Mouse (Mus musculus): ENCODE data around the gene Mtmr3. TPM values are rescaled to one million over a fixed set of nuclear protein-coding genes. Genes with fewer than 3 reads are reported as not detected.

Mtmr3 gene
- polyA plus RNA-seq, 1 experiment from 2014 or later, result 26.7 TPM

- no peak for ATAC-seq (ENCODE audit: insufficient number of reproducible peaks, insufficient read depth, low FRiP score, low TSS enrichment, low read depth)
- no peak overlapping the region for H3K27ac ChIP-seq
- H3K27me3 ChIP-seq, result no peaks in the 10 kb centered on the region
- no peaks in the 10 kb centered on the region for H3K9me3 ChIP-seq
- H3K9ac ChIP-seq, result no peak overlapping the region
- H3K4me1 ChIP-seq, result no peaks in the 10 kb centered on the region
- H3K4me3 ChIP-seq, result no peak overlapping the region
- no peak overlapping the region for H3K4me2 ChIP-seq
- H3K36me3 ChIP-seq, result no peaks in the 10 kb centered on the region
- 64% methylated on average over 5 of the region's 5 CpGs for WGBS
These were observed 134.0 kb downstream of the Mtmr3 start for GRCm38 (mm10) chr11:4460615-4461014.

GRCm38 (mm10) chr11:4454895-4455535 is 139.6 kb downstream of the Mtmr3 start:
- H3K27me3 ChIP-seq, result 0 out of 2 replicates have a peak, but pooled peaks cover 3% of the 10 kb centered on the region
- WGBS, result 68% methylated on average over 8 of the region's 8 CpGs
- H3K9ac ChIP-seq, result no peak overlapping the region
- no peaks in the 10 kb centered on the region for H3K36me3 ChIP-seq
- no peaks in the 10 kb centered on the region for H3K4me1 ChIP-seq
- H3K4me3 ChIP-seq, result no peak overlapping the region
- no peak overlapping the region for H3K4me2 ChIP-seq
- no peaks in the 10 kb centered on the region for H3K9me3 ChIP-seq
- ATAC-seq (ENCODE audit: insufficient number of reproducible peaks, insufficient read depth, low FRiP score, low TSS enrichment, low read depth), result no peak
- H3K27ac ChIP-seq, result no peak overlapping the region

GRCm38 (mm10) chr11:4452467-4453184 is 142.0 kb downstream of the Mtmr3 start:
- 84% methylated on average over 12 of the region's 12 CpGs for WGBS
- ATAC-seq (ENCODE audit: insufficient number of reproducible peaks, insufficient read depth, low FRiP score, low TSS enrichment, low read depth), result no peak

GRCm38 (mm10) chr11:4451116-4451515 is 143.5 kb downstream of the Mtmr3 start:
- 26% methylated on average over 9 of the region's 9 CpGs for WGBS

More at GRCm38 (mm10) chr11:4452467-4453184, 142.0 kb downstream of the Mtmr3 start:
- Histone ChIP-seq H3K27ac (no peak overlapping the region), H3K9ac (no peak overlapping the region), H3K36me3 (no peaks in the 10 kb centered on the region), H3K4me2 (no peak overlapping the region), H3K9me3 (no peaks in the 10 kb centered on the region), H3K27me3 (0 out of 2 replicates have a peak, but pooled peaks cover 3% of the 10 kb centered on the region), H3K4me1 (no peaks in the 10 kb centered on the region), H3K4me3 (no peak overlapping the region)

GRCm38 (mm10) chr11:4446195-4446868 is 148.3 kb downstream of the Mtmr3 start:
- Histone ChIP-seq H3K9ac (no peak overlapping the region), H3K4me3 (no peak overlapping the region), H3K4me2 (no peak overlapping the region), H3K9me3 (no peaks in the 10 kb centered on the region), H3K36me3 (no peaks in the 10 kb centered on the region), H3K27me3 (no peaks in the 10 kb centered on the region), H3K27ac (no peak overlapping the region), H3K4me1 (no peaks in the 10 kb centered on the region)
- no peak for ATAC-seq (ENCODE audit: insufficient number of reproducible peaks, insufficient read depth, low FRiP score, low TSS enrichment, low read depth)
- 89% methylated on average over 9 of the region's 9 CpGs for WGBS

More at GRCm38 (mm10) chr11:4451116-4451515, 143.5 kb downstream of the Mtmr3 start:
- no peaks in the 10 kb centered on the region for H3K36me3 ChIP-seq
- no peaks in the 10 kb centered on the region for H3K4me1 ChIP-seq
- H3K27ac ChIP-seq, result no peak overlapping the region
- H3K9me3 ChIP-seq, result no peaks in the 10 kb centered on the region
- no peak overlapping the region for H3K4me3 ChIP-seq
- 0 out of 2 replicates have a peak, but pooled peaks cover 3% of the 10 kb centered on the region for H3K27me3 ChIP-seq
- no peak for ATAC-seq (ENCODE audit: insufficient number of reproducible peaks, insufficient read depth, low FRiP score, low TSS enrichment, low read depth)
- no peak overlapping the region for H3K4me2 ChIP-seq
- H3K9ac ChIP-seq, result no peak overlapping the region

- H3K27me3 ChIP-seq, result no peaks in the 10 kb centered on the region
- no peak overlapping the region for H3K9ac ChIP-seq
- no peaks in the 10 kb centered on the region for H3K4me1 ChIP-seq
- no peak for ATAC-seq (ENCODE audit: insufficient number of reproducible peaks, insufficient read depth, low FRiP score, low TSS enrichment, low read depth)
- no peaks in the 10 kb centered on the region for H3K9me3 ChIP-seq
- whole genome bisulfite sequencing, result 27% methylated on average over 1 of the region's 1 CpGs
- H3K27ac ChIP-seq, result no peak overlapping the region
- no peaks in the 10 kb centered on the region for H3K36me3 ChIP-seq
- H3K4me3 ChIP-seq, result no peak overlapping the region
- H3K4me2 ChIP-seq, result no peak overlapping the region
These were observed 152.4 kb downstream of the Mtmr3 start for GRCm38 (mm10) chr11:4442280-4442679.

- Histone ChIP-seq H3K36me3 (no peaks in the 10 kb centered on the region), H3K4me1 (no peaks in the 10 kb centered on the region), H3K27me3 (no peaks in the 10 kb centered on the region), H3K4me2 (no peak within 1 kb of the TSS), H3K9me3 (no peaks in the 10 kb centered on the region), H3K4me3 (no peak within 1 kb of the TSS), H3K9ac (no peak within 1 kb of the TSS), H3K27ac (no peak within 1 kb of the TSS)
- ATAC-seq (ENCODE audit: insufficient number of reproducible peaks, insufficient read depth, low FRiP score, low TSS enrichment, low read depth), result no peak
- 54% methylated on average over 19 of the region's 19 CpGs for WGBS
These were observed 153.7 kb downstream of the Mtmr3 start, which contains the start of gene Hormad2 for GRCm38 (mm10) chr11:4440978-4441377. Gene Hormad2, minus strand, starts transcription at chr11:4441105.

GRCm38 (mm10) chr11:4438211-4438610 is 156.5 kb downstream of the Mtmr3 start:
- H3K27me3 ChIP-seq, result no peaks in the 10 kb centered on the region
- no peaks in the 10 kb centered on the region for H3K36me3 ChIP-seq
- WGBS, result 59% methylated on average over 2 of the region's 2 CpGs

GRCm38 (mm10) chr11:4437318-4437717 is 157.3 kb downstream of the Mtmr3 start:
- ATAC-seq (ENCODE audit: insufficient number of reproducible peaks, insufficient read depth, low FRiP score, low TSS enrichment, low read depth), result no peak
- Histone ChIP-seq H3K36me3 (no peaks in the 10 kb centered on the region), H3K9me3 (no peaks in the 10 kb centered on the region), H3K27ac (no peak overlapping the region), H3K4me1 (no peaks in the 10 kb centered on the region), H3K4me2 (no peak overlapping the region), H3K4me3 (no peak overlapping the region), H3K27me3 (no peaks in the 10 kb centered on the region), H3K9ac (no peak overlapping the region)
- 77% methylated on average over 1 of the region's 1 CpGs for WGBS

More at GRCm38 (mm10) chr11:4438211-4438610, 156.5 kb downstream of the Mtmr3 start:
- Histone ChIP-seq H3K4me1 (no peaks in the 10 kb centered on the region), H3K4me3 (no peak overlapping the region), H3K9ac (no peak overlapping the region), H3K4me2 (no peak overlapping the region), H3K9me3 (no peaks in the 10 kb centered on the region), H3K27ac (no peak overlapping the region)
- no peak for ATAC-seq (ENCODE audit: insufficient number of reproducible peaks, insufficient read depth, low FRiP score, low TSS enrichment, low read depth)

GRCm38 (mm10) chr11:4436631-4437030 is 158.0 kb downstream of the Mtmr3 start:
- Histone ChIP-seq H3K27me3 (no peaks in the 10 kb centered on the region), H3K27ac (no peak overlapping the region), H3K36me3 (no peaks in the 10 kb centered on the region), H3K9ac (no peak overlapping the region), H3K9me3 (no peaks in the 10 kb centered on the region), H3K4me1 (no peaks in the 10 kb centered on the region), H3K4me2 (no peak overlapping the region), H3K4me3 (no peak overlapping the region)
- no peak for ATAC-seq (ENCODE audit: insufficient number of reproducible peaks, insufficient read depth, low FRiP score, low TSS enrichment, low read depth)
- 80% methylated on average over 3 of the region's 3 CpGs for WGBS

- Histone ChIP-seq H3K4me2 (no peak overlapping the region), H3K27ac (no peak overlapping the region), H3K4me1 (no peaks in the 10 kb centered on the region), H3K9me3 (no peaks in the 10 kb centered on the region), H3K36me3 (no peaks in the 10 kb centered on the region), H3K27me3 (no peaks in the 10 kb centered on the region), H3K4me3 (no peak overlapping the region), H3K9ac (no peak overlapping the region)
- WGBS, result 46% methylated on average over 4 of the region's 4 CpGs
- no peak for ATAC-seq (ENCODE audit: insufficient number of reproducible peaks, insufficient read depth, low FRiP score, low TSS enrichment, low read depth)
These were observed 160.2 kb downstream of the Mtmr3 start for GRCm38 (mm10) chr11:4434461-4434860.

Data from embryonic facial prominence, embryonic 13.5 days (tissue).